Mouse (Mus musculus) lung, embryonic 14.5 days (tissue): ENCODE results near the gene 4921507P07Rik. TPM values are rescaled to one million over a fixed set of nuclear protein-coding genes. Genes with fewer than 3 reads are reported as not detected.

ENCODE experiments used
- ATAC-seq: fragments of 200-750 bp; cut with Nextera tagmentation; 2 replicates; pipeline ENCODE4 v1.8.0; 2017; ENCODE audit warnings: mild to moderate bottlenecking, moderate TSS enrichment, moderate library complexity; ENCODE audit not compliant: insufficient read depth
- DNase-seq: peaks from one replicate; pipeline ENCODE4 v3.0.0-alpha.2; 2015
- H3K27ac ChIP-seq: fragments of 300-500 bp; sonication (generic); 2 replicates; pipeline ENCODE4 v1.5.1; 2014; ENCODE audit warnings: low read depth, mild to moderate bottlenecking, moderate library complexity
- H3K27me3 ChIP-seq: fragments of 300-500 bp; sonication (generic); 2 replicates; pipeline ENCODE4 v1.6.1; 2014; ENCODE audit warnings: low read length, control low read depth; ENCODE audit not compliant: insufficient read depth
- H3K36me3 ChIP-seq: fragments of 300-500 bp; sonication (generic); 2 replicates; pipeline ENCODE4 v1.6.1; 2014; ENCODE audit warnings: control low read depth; ENCODE audit not compliant: insufficient read depth
- H3K4me1 ChIP-seq: fragments of 300-500 bp; sonication (generic); 2 replicates; pipeline ENCODE4 v1.6.1; 2014; ENCODE audit warnings: antibody characterized with exemption, control low read depth; ENCODE audit not compliant: insufficient read depth
- H3K4me2 ChIP-seq: fragments of 300-500 bp; sonication (generic); 2 replicates; pipeline ENCODE4 v1.6.1; 2014; ENCODE audit warnings: mild to moderate bottlenecking
- H3K4me3 ChIP-seq: fragments of 300-500 bp; sonication (generic); 2 replicates; pipeline ENCODE4 v1.5.1; 2014; ENCODE audit warnings: low read depth, low read length
- H3K9ac ChIP-seq: fragments of 300-500 bp; sonication (generic); 2 replicates; pipeline ENCODE4 v1.6.1; 2014
- H3K9me3 ChIP-seq: fragments of 300-500 bp; sonication (generic); 2 replicates; pipeline ENCODE4 v1.6.1; 2016; ENCODE audit warnings: low read depth, low read length, control low read depth
- CTCF ChIP-seq: IDR thresholded peaks from 2 replicates; pipeline ENCODE4 v1.5.1; 2016; ENCODE audit warnings: antibody characterized with exemption, low read depth
- WGBS: fragments of 180-500 bp; shearing (Covaris S2); extraction: QIAGEN DNeasy Blood & Tissue Kit; methylation state at CpG from one replicate; pipeline ENCODE4 v1.1.7; 2014; 5-methylcytosine and 5-hydroxymethylcytosine counted together
- polyA plus RNA-seq: library from polyadenylated mRNA; unstranded; fragments of >200 nt; fragmentation: Nextera tagmentation; extraction: Ambion mirVana; gene quantifications from 2 replicates; pipeline ENCODE4 v1.2.1, GENCODE M21; 2014

Gene 4921507P07Rik
- polyA plus RNA-seq, 1 experiment from 2014 or later, result 0.54 TPM

DNA sequence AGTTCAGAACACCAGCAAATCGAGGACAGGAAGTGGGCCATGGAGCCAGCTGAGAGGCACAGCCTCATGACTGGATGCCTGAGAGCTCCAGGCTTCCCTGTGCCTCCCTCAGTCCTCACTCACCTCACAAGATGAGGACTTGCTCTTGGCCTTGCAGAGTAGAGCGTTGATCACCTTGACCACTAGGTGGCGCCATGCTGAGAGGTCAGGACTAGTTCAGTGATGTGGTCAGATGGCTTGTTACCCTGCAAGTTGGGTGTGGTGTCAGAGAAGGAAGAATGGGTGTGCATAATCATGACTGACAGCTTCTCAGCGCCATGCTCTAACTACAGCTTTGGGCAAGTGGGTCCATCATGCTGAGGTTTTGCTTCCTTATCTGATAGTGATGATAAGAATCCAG is 5.2 kb upstream of the 4921507P07Rik start:
- H3K4me3 ChIP-seq, result no peak overlapping the region
- no peaks in the 10 kb centered on the region for H3K4me1 ChIP-seq
- no peak overlapping the region for H3K4me2 ChIP-seq
- WGBS, result 32% methylated on average over 4 of the region's 4 CpGs
- no peaks in the 10 kb centered on the region for H3K36me3 ChIP-seq
- ATAC-seq (no peak), DNase-seq (peak; percentile 61)
- no peaks in the 10 kb centered on the region for H3K27me3 ChIP-seq
- no peak overlapping the region for H3K9ac ChIP-seq
- H3K9me3 ChIP-seq, result no peaks in the 10 kb centered on the region
- no peak overlapping the region for H3K27ac ChIP-seq
- TF ChIP-seq CTCF, result peak; percentile 82

DNA sequence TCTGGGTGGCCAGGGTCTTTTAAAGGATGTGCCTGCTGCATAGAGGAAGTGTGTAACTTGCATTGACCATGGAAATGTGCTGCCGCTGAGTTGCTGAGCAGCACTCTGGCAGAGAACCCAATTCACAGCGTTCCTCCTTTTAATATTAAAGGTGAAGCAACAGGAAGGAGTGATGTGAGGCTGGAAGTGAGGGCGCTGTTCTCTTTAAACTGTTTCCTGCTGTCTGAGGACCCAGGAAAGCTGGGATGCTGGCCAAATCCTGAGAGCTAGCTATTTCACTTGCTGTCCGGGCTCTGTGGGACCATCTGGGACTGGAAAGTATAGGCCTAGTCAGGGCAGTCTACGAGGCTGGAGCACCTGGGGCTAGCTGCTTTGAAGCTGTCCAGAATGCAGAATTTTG is 2.1 kb upstream of the 4921507P07Rik start:
- H3K4me1 ChIP-seq, result no peaks in the 10 kb centered on the region
- ATAC-seq (no peak), DNase-seq (peak; percentile 78)
- no peaks in the 10 kb centered on the region for H3K36me3 ChIP-seq
- no peak overlapping the region for H3K4me3 ChIP-seq
- no peak overlapping the region for H3K4me2 ChIP-seq
- H3K9ac ChIP-seq, result no peak overlapping the region
- H3K27me3 ChIP-seq, result no peaks in the 10 kb centered on the region
- H3K9me3 ChIP-seq, result no peaks in the 10 kb centered on the region; the same call in 1 of the 2 replicates
- TF ChIP-seq CTCF, result no peak
- H3K27ac ChIP-seq, result no peak overlapping the region
- 33% methylated on average over 5 of the region's 5 CpGs for WGBS

DNA sequence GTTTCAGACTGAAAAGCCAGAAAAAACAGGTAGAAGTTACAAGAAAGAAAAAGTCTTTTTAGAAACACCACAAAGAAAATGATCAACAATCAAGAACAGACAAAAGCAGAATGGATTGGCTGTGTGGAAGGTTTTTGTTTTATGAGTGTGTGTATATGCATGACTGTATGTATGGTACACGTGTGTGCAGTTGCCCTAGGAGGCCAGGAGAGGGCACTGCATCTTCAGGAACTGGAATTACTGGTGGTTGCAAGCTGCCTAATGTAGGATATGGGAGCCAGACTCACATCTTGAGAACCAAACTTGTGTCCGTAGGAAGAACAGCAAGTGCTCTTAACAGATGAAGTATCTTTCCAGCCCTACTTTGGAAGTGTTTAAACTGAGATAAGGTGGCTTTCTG is 2.1 kb downstream of the 4921507P07Rik start:
- no peaks in the 10 kb centered on the region; the same call in 1 of the 2 replicates for H3K9me3 ChIP-seq
- H3K4me2 ChIP-seq, result no peak overlapping the region
- no peak overlapping the region for H3K27ac ChIP-seq
- no peaks in the 10 kb centered on the region for H3K4me1 ChIP-seq
- H3K9ac ChIP-seq, result no peak overlapping the region
- ATAC-seq (no peak), DNase-seq (no peak)
- H3K4me3 ChIP-seq, result no peak overlapping the region
- H3K36me3 ChIP-seq, result no peaks in the 10 kb centered on the region
- no peaks in the 10 kb centered on the region for H3K27me3 ChIP-seq
- 73% methylated on average over 2 of the region's 2 CpGs for WGBS
- peak; percentile 9; the same call in 1 of the 2 replicates for TF ChIP-seq CTCF

DNA sequence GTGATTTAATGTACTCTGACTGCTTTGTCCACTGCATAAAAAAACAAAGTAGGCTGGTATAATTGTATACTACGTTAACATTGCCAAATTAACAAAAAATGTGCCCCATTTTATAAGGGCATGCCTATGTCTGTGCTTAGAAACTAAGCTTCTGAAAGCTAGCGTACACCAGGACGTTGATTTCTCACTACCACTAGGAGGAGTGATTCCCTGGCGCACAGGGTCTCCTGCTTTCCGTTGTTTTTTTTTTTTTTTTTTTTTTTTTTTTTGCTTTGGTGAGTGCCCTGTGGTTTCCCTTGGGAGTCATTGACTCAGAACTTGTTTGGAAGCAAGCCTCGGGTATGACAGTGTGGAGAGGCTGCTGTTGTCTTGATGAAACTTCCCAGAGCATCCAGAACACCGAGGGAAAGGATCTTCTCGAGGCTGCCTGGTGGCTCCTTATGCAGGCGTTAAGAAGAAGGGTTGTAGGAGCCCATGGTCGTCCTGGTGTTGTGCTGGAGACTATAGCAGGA is 3.0 kb downstream of the 4921507P07Rik start:
- Histone ChIP-seq H3K9ac (no peak overlapping the region), H3K36me3 (no peaks in the 10 kb centered on the region), H3K4me1 (no peaks in the 10 kb centered on the region), H3K4me3 (no peak overlapping the region), H3K27me3 (no peaks in the 10 kb centered on the region), H3K4me2 (no peak overlapping the region), H3K9me3 (no peaks in the 10 kb centered on the region; the same call in 1 of the 2 replicates), H3K27ac (no peak overlapping the region)
- 65% methylated on average over 10 of the region's 10 CpGs for WGBS
- TF ChIP-seq CTCF, result peak; percentile 34; the same call in 1 of the 2 replicates
- ATAC-seq (no peak), DNase-seq (no peak)

DNA sequence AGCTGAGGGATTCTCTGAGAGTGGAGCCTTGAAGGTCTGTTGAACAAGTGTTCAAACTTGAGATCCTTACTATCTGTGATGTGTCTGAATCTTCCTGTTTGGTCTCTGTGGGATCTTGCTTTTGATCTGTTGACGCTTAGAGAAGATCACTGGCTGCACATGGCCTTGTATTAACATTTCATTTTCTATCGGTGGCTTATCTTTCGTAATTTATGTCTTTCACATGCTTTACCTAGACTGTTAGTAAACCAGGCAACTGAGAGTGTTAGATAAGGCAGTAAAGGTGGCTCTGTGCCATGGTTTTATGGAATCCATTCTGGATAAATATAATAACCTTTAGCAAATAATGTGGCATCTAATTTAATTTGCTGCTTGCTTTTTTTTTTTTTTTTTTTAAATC is 6.2 kb downstream of the 4921507P07Rik start:
- Histone ChIP-seq H3K4me1 (no peaks in the 10 kb centered on the region), H3K4me3 (no peak overlapping the region), H3K36me3 (no peaks in the 10 kb centered on the region), H3K9ac (no peak overlapping the region), H3K4me2 (no peak overlapping the region), H3K27ac (no peak overlapping the region), H3K27me3 (no peaks in the 10 kb centered on the region), H3K9me3 (no peaks in the 10 kb centered on the region; the same call in 1 of the 2 replicates)
- TF ChIP-seq CTCF, result no peak
- no peak for ATAC-seq
- DNase-seq, result no peak
- 61% methylated on average over 3 of the region's 3 CpGs for WGBS

DNA sequence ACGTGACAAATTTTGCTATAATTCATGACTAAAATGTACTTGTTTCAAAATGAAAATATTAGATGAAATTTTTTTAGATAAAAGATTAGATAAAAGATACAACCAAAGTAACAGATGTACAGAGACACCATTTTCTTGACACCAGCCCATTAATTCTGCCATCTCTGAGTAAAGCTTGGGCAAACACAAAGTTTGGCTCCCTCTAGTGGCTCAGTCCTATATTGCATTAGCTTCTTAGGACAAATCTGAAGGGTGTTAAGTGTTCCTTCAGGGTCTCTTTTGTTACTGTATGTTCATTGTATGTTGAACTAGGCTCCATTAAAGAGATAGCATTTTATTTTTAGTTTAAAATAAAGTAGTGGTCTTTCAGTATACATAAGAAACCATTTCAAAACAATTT is 8.2 kb downstream of the 4921507P07Rik start:
- 90% methylated on average over 1 of the region's 1 CpGs for WGBS
- H3K27ac ChIP-seq, result no peak overlapping the region
- no peak overlapping the region for H3K4me3 ChIP-seq
- H3K36me3 ChIP-seq, result no peaks in the 10 kb centered on the region
- H3K4me1 ChIP-seq, result no peaks in the 10 kb centered on the region
- no peak overlapping the region for H3K4me2 ChIP-seq
- ATAC-seq (no peak), DNase-seq (peak; percentile 89)
- no peaks in the 10 kb centered on the region for H3K27me3 ChIP-seq
- H3K9ac ChIP-seq, result no peak overlapping the region
- H3K9me3 ChIP-seq, result no peaks in the 10 kb centered on the region
- TF ChIP-seq CTCF, result peak; percentile 85

DNA sequence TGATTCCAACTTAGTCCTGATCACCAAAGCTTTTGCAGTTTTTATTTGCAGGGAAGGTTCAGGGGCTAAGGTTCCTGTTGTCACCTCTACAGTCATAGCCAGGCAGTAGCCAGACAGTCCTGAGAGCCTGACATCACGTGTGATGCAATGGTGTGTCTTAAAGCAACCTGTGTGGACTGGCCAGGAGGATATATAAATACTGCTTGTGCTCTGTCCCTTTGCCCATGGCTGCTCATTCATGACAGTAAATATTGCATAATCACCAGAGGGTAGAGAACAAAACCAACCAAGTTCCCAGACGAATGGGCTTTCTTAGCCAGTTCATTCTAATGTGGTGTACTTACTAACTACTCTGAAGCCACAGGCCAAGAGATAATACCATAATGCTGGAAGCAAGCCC is 9.0 kb downstream of the 4921507P07Rik start:
- Histone ChIP-seq H3K9ac (no peak overlapping the region), H3K4me1 (no peaks in the 10 kb centered on the region), H3K4me3 (no peak overlapping the region), H3K4me2 (no peak overlapping the region), H3K9me3 (no peaks in the 10 kb centered on the region), H3K36me3 (no peaks in the 10 kb centered on the region), H3K27ac (no peak overlapping the region), H3K27me3 (no peaks in the 10 kb centered on the region)
- TF ChIP-seq CTCF, result no peak
- 81% methylated on average over 2 of the region's 2 CpGs for WGBS
- DNase-seq (no peak), ATAC-seq (no peak)

DNA sequence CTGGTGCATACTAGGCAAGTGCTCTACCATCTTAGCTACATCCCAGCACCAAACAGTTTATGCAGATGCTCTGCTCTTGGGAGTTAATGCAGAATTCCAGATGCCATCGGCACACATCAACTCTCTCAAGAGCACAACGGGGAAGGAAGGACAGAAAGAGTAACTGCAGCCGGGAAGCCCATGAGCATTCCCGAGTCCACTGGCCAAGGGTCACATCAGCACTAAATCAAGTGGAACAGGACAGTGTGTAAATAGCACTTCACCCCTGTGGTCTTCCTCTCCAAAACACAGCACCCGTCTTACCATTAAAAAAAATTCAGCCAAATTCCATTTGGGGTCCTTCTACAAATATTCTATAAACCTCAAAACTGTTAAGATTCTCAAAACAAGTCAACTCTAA is 10.1 kb downstream of the 4921507P07Rik start:
- no peak overlapping the region for H3K4me3 ChIP-seq
- H3K4me1 ChIP-seq, result no peaks in the 10 kb centered on the region
- no peak for ATAC-seq
- no peak overlapping the region for H3K9ac ChIP-seq
- WGBS, result 43% methylated on average over 5 of the region's 5 CpGs
- DNase-seq, result no peak
- H3K4me2 ChIP-seq, result no peak overlapping the region
- no peak for TF ChIP-seq CTCF
- no peaks in the 10 kb centered on the region for H3K36me3 ChIP-seq
- no peaks in the 10 kb centered on the region for H3K9me3 ChIP-seq
- no peaks in the 10 kb centered on the region for H3K27me3 ChIP-seq
- H3K27ac ChIP-seq, result no peak overlapping the region
